Mouse (Mus musculus) heart, postnatal 0 days (tissue): ENCODE measurements at regions not wholly inside any gene's neighbourhood (a gene's known extent, or its start where the extent isn't known, plus 50 kb on each side); places are given as distances from the start of the nearest gene placed in this dataset.

Experiments used
- ATAC-seq: fragments of 200-750 bp; cut with Nextera tagmentation; 2 replicates; pipeline ENCODE4 v1.8.0; 2017; ENCODE audit warnings: low read depth, moderate number of reproducible peaks, moderate library complexity; ENCODE audit not compliant: insufficient read depth
- DNase-seq: peaks from one replicate; pipeline ENCODE4 v3.0.0-alpha.2; 2016; ENCODE audit warnings: low spot score
- H3K27ac ChIP-seq: fragments of 300-500 bp; sonication (generic); 2 replicates; pipeline ENCODE4 v1.5.1; 2014; ENCODE audit warnings: low read depth, mild to moderate bottlenecking
- H3K27me3 ChIP-seq: fragments of 300-500 bp; sonication (generic); 2 replicates; pipeline ENCODE4 v1.6.1; 2014; ENCODE audit warnings: low read length, mixed read lengths; ENCODE audit not compliant: control insufficient read depth, insufficient read depth
- H3K36me3 ChIP-seq: fragments of 300-500 bp; sonication (generic); replicated peaks from 2 replicates; pipeline ENCODE4 v1.6.1; 2014; ENCODE audit warnings: low read length, mixed read lengths; ENCODE audit not compliant: control insufficient read depth, insufficient read depth
- H3K4me1 ChIP-seq: fragments of 300-500 bp; sonication (generic); 2 replicates; pipeline ENCODE4 v1.6.1; 2014; ENCODE audit warnings: antibody characterized with exemption; ENCODE audit not compliant: control insufficient read depth, insufficient read depth
- H3K4me2 ChIP-seq: fragments of 300-500 bp; sonication (generic); 2 replicates; pipeline ENCODE4 v1.6.1; 2014; ENCODE audit warnings: low read depth, mild to moderate bottlenecking, low read length, moderate library complexity
- H3K4me3 ChIP-seq: fragments of 300-500 bp; sonication (generic); 2 replicates; pipeline ENCODE4 v1.5.1; 2014; ENCODE audit warnings: low read depth, low read length
- H3K9ac ChIP-seq: fragments of 300-500 bp; sonication (generic); replicated peaks from 2 replicates; pipeline ENCODE4 v1.6.1; 2014; ENCODE audit warnings: low read depth, low read length, mixed read lengths
- H3K9me3 ChIP-seq: fragments of 300-500 bp; sonication (generic); replicated peaks from 2 replicates; pipeline ENCODE4 v1.6.1; 2016; ENCODE audit warnings: low read length; ENCODE audit not compliant: control insufficient read depth
- CTCF ChIP-seq: IDR thresholded peaks from 2 replicates; pipeline ENCODE4 v1.5.1; 2016; ENCODE audit warnings: antibody characterized with exemption, control low read depth, low read depth
- EP300 ChIP-seq: IDR thresholded peaks from 2 replicates; pipeline ENCODE4 v1.6.1; 2016; ENCODE audit warnings: antibody characterized with exemption, low read depth
- WGBS: fragments of 180-500 bp; shearing (Covaris S2); extraction: QIAGEN DNeasy Blood & Tissue Kit; methylation state at CpG from one replicate; pipeline ENCODE4 v1.1.7; 2014; 5-methylcytosine and 5-hydroxymethylcytosine counted together

GRCm38 (mm10) chr5:4267717-4268116, 75.5 kb downstream of the Mterf1b start:
- ATAC-seq (no peak), DNase-seq (no peak)
- no peak for TF ChIP-seq EP300
- TF ChIP-seq CTCF: no peak
- no peak overlapping the region for H3K4me3 ChIP-seq
- no peak overlapping the region for H3K27ac ChIP-seq
- H3K9ac ChIP-seq: no peak overlapping the region
- 86% methylated on average over 2 of the region's 2 CpGs for WGBS
- no peaks in the 10 kb centered on the region for H3K9me3 ChIP-seq
- peaks cover under 1% of the 10 kb centered on the region; the same call in 1 of the 2 replicates for H3K4me1 ChIP-seq
- no peaks in the 10 kb centered on the region for H3K36me3 ChIP-seq
- no peaks in the 10 kb centered on the region for H3K27me3 ChIP-seq
- no peak overlapping the region for H3K4me2 ChIP-seq

GRCm38 (mm10) chr5:4273001-4273400, 80.8 kb downstream of the Mterf1b start:
- Histone ChIP-seq H3K9me3 (no peaks in the 10 kb centered on the region), H3K4me2 (peak overlapping the region; percentile 31), H3K27ac (no peak overlapping the region; the same call in 1 of the 2 replicates), H3K4me3 (no peak overlapping the region), H3K9ac (no peak overlapping the region), H3K36me3 (no peaks in the 10 kb centered on the region), H3K27me3 (no peaks in the 10 kb centered on the region), H3K4me1 (peaks cover 10% of the 10 kb centered on the region)
- 32% methylated on average over 5 of the region's 5 CpGs for WGBS
- DNase-seq (peak; percentile 41), ATAC-seq (no peak)
- TF ChIP-seq CTCF: no peak
- no peak for TF ChIP-seq EP300

GRCm38 (mm10) chr5:4303616-4304015, 111.4 kb downstream of the Mterf1b start:
- no peak for TF ChIP-seq EP300
- TF ChIP-seq CTCF: no peak
- no peaks in the 10 kb centered on the region for H3K27me3 ChIP-seq
- H3K9ac ChIP-seq: no peak overlapping the region
- no peaks in the 10 kb centered on the region for H3K9me3 ChIP-seq
- H3K4me2 ChIP-seq: no peak overlapping the region
- DNase-seq (no peak), ATAC-seq (no peak)
- WGBS: 47% methylated on average over 4 of the region's 4 CpGs
- H3K4me3 ChIP-seq: no peak overlapping the region
- no peak overlapping the region for H3K27ac ChIP-seq
- H3K4me1 ChIP-seq: no peaks in the 10 kb centered on the region
- H3K36me3 ChIP-seq: no peaks in the 10 kb centered on the region

GRCm38 (mm10) chr5:4304201-4304600, 112.0 kb downstream of the Mterf1b start:
- Histone ChIP-seq H3K4me2 (no peak overlapping the region), H3K4me3 (no peak overlapping the region), H3K36me3 (no peaks in the 10 kb centered on the region), H3K9me3 (no peaks in the 10 kb centered on the region), H3K27me3 (no peaks in the 10 kb centered on the region), H3K27ac (no peak overlapping the region), H3K4me1 (no peaks in the 10 kb centered on the region), H3K9ac (no peak overlapping the region)
- DNase-seq (no peak), ATAC-seq (no peak)
- WGBS: 74% methylated on average over 5 of the region's 5 CpGs
- TF ChIP-seq CTCF (no peak), EP300 (no peak)

- ATAC-seq: no peak
- Histone ChIP-seq H3K9me3 (no peaks in the 10 kb centered on the region), H3K4me3 (no peak overlapping the region), H3K27me3 (no peaks in the 10 kb centered on the region), H3K4me2 (no peak overlapping the region), H3K27ac (no peak overlapping the region), H3K9ac (no peak overlapping the region), H3K4me1 (peaks cover 15% of the 10 kb centered on the region; the same call in 1 of the 2 replicates), H3K36me3 (no peaks in the 10 kb centered on the region)
- no peak for DNase-seq
- 80% methylated on average over 5 of the region's 5 CpGs for WGBS
- TF ChIP-seq EP300 (no peak), CTCF (no peak)
These were observed 116.3 kb downstream of the Mterf1b start for GRCm38 (mm10) chr5:4308514-4308913.

- no peak overlapping the region for H3K4me2 ChIP-seq
- H3K4me1 ChIP-seq: peaks cover 15% of the 10 kb centered on the region; the same call in 1 of the 2 replicates
- no peaks in the 10 kb centered on the region for H3K9me3 ChIP-seq
- H3K36me3 ChIP-seq: no peaks in the 10 kb centered on the region
- H3K9ac ChIP-seq: no peak overlapping the region
- DNase-seq: peak; percentile 71
- peak overlapping the region; percentile 41 for H3K27ac ChIP-seq
- no peak for TF ChIP-seq CTCF
- no peak for TF ChIP-seq EP300
- H3K27me3 ChIP-seq: no peaks in the 10 kb centered on the region
- ATAC-seq: peak; percentile 66; the same call in 1 of the 2 replicates
- H3K4me3 ChIP-seq: no peak overlapping the region
- WGBS: 41% methylated on average over 4 of the region's 4 CpGs
These were observed 119.0 kb downstream of the Mterf1b start for GRCm38 (mm10) chr5:4311169-4311568.
